In the genomic region with DNA sequence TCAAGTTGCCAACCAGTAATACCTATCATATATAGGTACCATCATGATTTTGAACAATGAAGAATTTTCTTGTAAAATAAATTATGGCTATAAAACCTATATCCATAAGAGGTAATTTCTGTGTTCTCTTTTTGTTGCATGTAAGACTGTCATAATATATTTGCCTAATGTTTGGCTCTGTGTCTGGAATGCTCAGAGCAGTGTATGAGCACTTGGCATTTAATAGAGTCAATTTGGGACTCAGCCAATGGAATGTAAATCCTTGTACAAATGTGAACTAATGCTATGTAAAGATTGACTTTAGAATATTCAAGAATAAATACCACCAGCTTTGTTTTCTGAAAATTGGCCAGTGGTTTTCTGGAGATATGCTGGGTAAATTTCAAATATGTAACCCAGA, we compare ENCODE assay signal across 27 mouse cellular contexts.
DNase-seq lines count a peak whose midpoint lies in the region; ATAC-seq and TF ChIP-seq lines count a peak whose summit lies in the region.
"Had no signal": no experiment of that assay in that cellular context is flagged by ENCODE, and none has a peak within 500 bp of the region (broad histone marks: within the 10 kb centered on the region; RNA-seq: fewer than 3 reads in every experiment).

No protein-coding gene starts in this region.

- TF ChIP-seq POLR2A in lung, adult 2 months (IDR thresholded peaks at IDR 0.05; ENCODE audit: borderline replicate concordance, extremely low read depth, low read depth, low read length), result no peak

- peak; percentile 27 for DNase-seq in embryonic facial prominence, embryonic 14.5 days (ENCODE audit: low spot score)
- DNase-seq in embryonic facial prominence, embryonic 10.5 days (ENCODE audit: low spot score), result no peak
- DNase-seq in lung, embryonic 14.5 days, result peak; percentile 42
- DNase-seq in lung, adult 2 months, result no peak
- DNase-seq in gonadal fat pad, adult 2 months (ENCODE audit: low read depth), result peak; percentile 57
- DNase-seq: adrenal gland, adult 8-10 months; adrenal gland, postnatal 14 days; adrenal gland, postnatal 36 days; B cell, adult 2 months; cerebellum, adult 11 months; cerebellum, adult 18-20 months; cerebellum, adult 8-10 months; cerebellum, adult 9-11 months; cerebellum, postnatal 14 days; cerebellum, postnatal 36 days; embryo, embryonic 11 days; forebrain, postnatal 0 days had no signal

- ATAC-seq in embryonic facial prominence, embryonic 14.5 days (ENCODE audit: low read depth), result no peak
- ATAC-seq in lung, embryonic 14.5 days (ENCODE audit: insufficient read depth), result no peak
- ATAC-seq in kidney, embryonic 16.5 days (ENCODE audit: low FRiP score, low TSS enrichment), result no peak
- ATAC-seq: activated CD4-positive, CD25-positive, alpha-beta regulatory T cell, adult 4 months; CD4-positive, CD25-positive, alpha-beta regulatory T cell, adult 4 months; forebrain, embryonic 13.5 days; forebrain, postnatal 0 days; Patski had no signal

- no peaks in the 10 kb centered on the region for H3K9me3 ChIP-seq in embryonic facial prominence, embryonic 14.5 days (ENCODE audit: control insufficient read depth, low read length)
- H3K9me3 ChIP-seq in embryonic facial prominence, embryonic 10.5 days, result no peaks in the 10 kb centered on the region
- H3K9me3 ChIP-seq in lung, embryonic 14.5 days (ENCODE audit: low read depth, low read length), result no peaks in the 10 kb centered on the region
- H3K9me3 ChIP-seq in kidney, embryonic 16.5 days (ENCODE audit: low read length), result no peaks in the 10 kb centered on the region
- H3K9me3 ChIP-seq: embryonic facial prominence, embryonic 12.5 days; embryonic facial prominence, embryonic 15.5 days; forebrain, embryonic 13.5 days had no signal

- H3K27ac ChIP-seq in embryonic facial prominence, embryonic 14.5 days (replicated peaks; ENCODE audit: low read depth, low read length), result no peak overlapping the region
- no peak overlapping the region for H3K27ac ChIP-seq in embryonic facial prominence, embryonic 10.5 days (replicated peaks)
- H3K27ac ChIP-seq in lung, embryonic 14.5 days (ENCODE audit: low read depth), result no peak overlapping the region
- no peak overlapping the region for H3K27ac ChIP-seq in kidney, embryonic 16.5 days (ENCODE audit: low read length)
- H3K27ac ChIP-seq: embryonic facial prominence, embryonic 12.5 days; embryonic facial prominence, embryonic 15.5 days; forebrain, embryonic 13.5 days had no signal

- no peak overlapping the region for H3K4me2 ChIP-seq in embryonic facial prominence, embryonic 14.5 days (ENCODE audit: low read depth, low read length)
- H3K4me2 ChIP-seq in lung, embryonic 14.5 days, result no peak overlapping the region
- no peak overlapping the region for H3K4me2 ChIP-seq in kidney, embryonic 16.5 days (replicated peaks; ENCODE audit: low read depth, low read length)
- H3K4me2 ChIP-seq: embryonic facial prominence, embryonic 12.5 days; embryonic facial prominence, embryonic 15.5 days; forebrain, embryonic 13.5 days had no signal

- no peaks in the 10 kb centered on the region for H3K27me3 ChIP-seq in embryonic facial prominence, embryonic 14.5 days (replicated peaks; ENCODE audit: control insufficient read depth, insufficient read depth, low read length)
- no peaks in the 10 kb centered on the region for H3K27me3 ChIP-seq in embryonic facial prominence, embryonic 10.5 days (replicated peaks; ENCODE audit: low read depth, poor library complexity, severe bottlenecking)
- no peaks in the 10 kb centered on the region for H3K27me3 ChIP-seq in lung, embryonic 14.5 days (ENCODE audit: insufficient read depth, low read length)
- H3K27me3 ChIP-seq in kidney, embryonic 16.5 days (ENCODE audit: insufficient read depth, low read length), result no peaks in the 10 kb centered on the region
- H3K27me3 ChIP-seq: CH12.LX; embryonic facial prominence, embryonic 12.5 days; embryonic facial prominence, embryonic 15.5 days; forebrain, embryonic 13.5 days; Patski had no signal

- no peaks in the 10 kb centered on the region for H3K36me3 ChIP-seq in embryonic facial prominence, embryonic 14.5 days (ENCODE audit: control insufficient read depth, insufficient read depth, low read length)
- H3K36me3 ChIP-seq in embryonic facial prominence, embryonic 10.5 days (replicated peaks), result no peaks in the 10 kb centered on the region
- H3K36me3 ChIP-seq in lung, embryonic 14.5 days (ENCODE audit: insufficient read depth), result no peaks in the 10 kb centered on the region
- H3K36me3 ChIP-seq in kidney, embryonic 16.5 days (ENCODE audit: insufficient read depth, low read length), result no peaks in the 10 kb centered on the region
- H3K36me3 ChIP-seq: embryonic facial prominence, embryonic 12.5 days; embryonic facial prominence, embryonic 15.5 days; G1E had no signal

- TF ChIP-seq CTCF in lung, embryonic 14.5 days (IDR thresholded peaks at IDR 0.05; ENCODE audit: low read depth), result no peak
- TF ChIP-seq CTCF in lung, adult 2 months (IDR thresholded peaks at IDR 0.05; ENCODE audit: insufficient read depth, low read length), result no peak

- H3K9ac ChIP-seq in embryonic facial prominence, embryonic 14.5 days (ENCODE audit: low read depth, low read length), result no peak overlapping the region
- H3K9ac ChIP-seq in lung, embryonic 14.5 days, result no peak overlapping the region
- no peak overlapping the region for H3K9ac ChIP-seq in kidney, embryonic 16.5 days (replicated peaks; ENCODE audit: low read length)
- H3K9ac ChIP-seq: embryonic facial prominence, embryonic 12.5 days; embryonic facial prominence, embryonic 15.5 days; forebrain, embryonic 13.5 days; forebrain, postnatal 0 days had no signal

- H3K4me1 ChIP-seq in embryonic facial prominence, embryonic 14.5 days (ENCODE audit: control insufficient read depth, insufficient read depth, low read length), result no peaks in the 10 kb centered on the region
- no peaks in the 10 kb centered on the region for H3K4me1 ChIP-seq in embryonic facial prominence, embryonic 10.5 days
- no peaks in the 10 kb centered on the region for H3K4me1 ChIP-seq in lung, embryonic 14.5 days (ENCODE audit: insufficient read depth)
- no peaks in the 10 kb centered on the region for H3K4me1 ChIP-seq in lung, adult 2 months (ENCODE audit: control insufficient read depth, insufficient read depth, low read length)
- H3K4me1 ChIP-seq in kidney, embryonic 16.5 days (ENCODE audit: insufficient read depth, low read length), result no peaks in the 10 kb centered on the region
- H3K4me1 ChIP-seq: embryonic facial prominence, embryonic 12.5 days; embryonic facial prominence, embryonic 15.5 days; forebrain, embryonic 13.5 days had no signal

- no peak overlapping the region for H3K4me3 ChIP-seq in embryonic facial prominence, embryonic 14.5 days (ENCODE audit: low read depth, low read length)
- H3K4me3 ChIP-seq in embryonic facial prominence, embryonic 10.5 days, result no peak overlapping the region
- no peak overlapping the region for H3K4me3 ChIP-seq in lung, embryonic 14.5 days (ENCODE audit: low read depth, low read length)
- no peak overlapping the region for H3K4me3 ChIP-seq in lung, adult 2 months (replicated peaks; ENCODE audit: extremely low read depth, low read depth, low read length)
- no peak overlapping the region for H3K4me3 ChIP-seq in kidney, embryonic 16.5 days (ENCODE audit: low read length)
- H3K4me3 ChIP-seq: embryonic facial prominence, embryonic 12.5 days; embryonic facial prominence, embryonic 15.5 days; erythroblast, embryonic 14.5 days; forebrain, embryonic 13.5 days had no signal

Comparison
In these comparisons a context has a peak if more than half of its experiments do, and no peak if none do; other contexts are left out.
1. DNase-seq: peak in embryonic facial prominence, embryonic 14.5 days (single experiment), lung, embryonic 14.5 days (single experiment) and gonadal fat pad, adult 2 months (single experiment); none in embryonic facial prominence, embryonic 10.5 days (single experiment) and lung, adult 2 months (single experiment).